Mouse (Mus musculus): ENCODE measurements around the gene As3mt. TPM values are rescaled to one million over a fixed set of nuclear protein-coding genes. Genes with fewer than 3 reads are reported as not detected.

The As3mt gene
- total and polyA plus RNA-seq, 3 experiments = 30.7 to 52.1 (median 43.3) TPM

DNA sequence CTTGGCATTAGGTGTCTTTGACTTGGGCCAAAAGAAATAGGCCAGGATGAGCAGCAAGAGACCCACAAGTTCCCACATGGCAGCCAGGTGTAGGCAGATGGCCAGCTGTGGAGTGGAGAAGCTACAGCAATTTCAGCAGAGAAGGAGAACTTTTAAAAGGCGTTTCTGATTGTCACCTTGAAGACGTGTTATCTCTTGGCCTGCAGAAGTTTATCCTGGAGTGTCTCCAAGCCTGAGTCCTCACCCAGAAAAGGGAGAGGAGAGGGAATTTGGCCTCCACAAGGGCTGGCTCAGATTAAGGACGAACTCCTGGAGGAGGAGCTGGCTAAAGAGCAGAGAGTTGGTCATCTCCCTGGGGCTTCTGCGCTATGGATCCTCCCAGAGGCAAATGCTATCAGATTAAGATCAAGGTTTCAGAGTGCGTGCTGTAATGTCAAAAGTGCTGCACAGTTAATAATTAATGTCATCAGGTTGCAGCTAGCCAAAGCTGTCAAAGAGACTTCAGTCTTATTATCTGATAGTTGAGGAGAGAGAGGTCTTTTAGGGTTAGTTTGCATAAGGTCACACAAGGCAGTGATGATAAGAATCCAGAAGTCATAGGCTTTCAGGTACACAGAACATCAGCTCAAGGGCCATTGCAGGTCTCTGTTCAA is 34.4 kb upstream of the As3mt start, which contains the start of gene Cyp17a1:
Gene Cyp17a1, minus strand, starts transcription at position 407 of the 653 bp plus-strand sequence.
- Histone ChIP-seq H3K9me3 (replicated peaks; ENCODE audit: low read length) (no peaks in the 10 kb centered on the region), H3K36me3 (replicated peaks in 1 of 2; ENCODE audit: control insufficient read depth in 1 of 2, insufficient read depth in 1 of 2, low read length in 1 of 2) (no peaks in the 10 kb centered on the region), H3K4me3 (replicated peaks in 1 of 3; ENCODE audit: low read depth in 2 of 3, low read length in 2 of 3, poor library complexity in 1 of 3) (no peak within 1 kb of the TSS), H3K27ac (ENCODE audit: insufficient read depth, low read depth) (no peak within 1 kb of the TSS), H3K79me2 (replicated peaks; ENCODE audit: control insufficient read depth, extremely low read depth, insufficient read depth, poor library complexity, severe bottlenecking) (no peaks in the 10 kb centered on the region), H3K9ac (ENCODE audit: insufficient read depth, low read depth) (no peak within 1 kb of the TSS), H3K4me1 (ENCODE audit: control insufficient read depth in 1 of 2, insufficient read depth in 2 of 2) (no peaks in the 10 kb centered on the region), H3K27me3 (replicated peaks) (no peaks in the 10 kb centered on the region), H3K4me2 (ENCODE audit: insufficient read depth, low read depth, poor library complexity, severe bottlenecking) (no peak within 1 kb of the TSS)
- TF ChIP-seq TCF12 (IDR thresholded peaks at IDR 0.05; ENCODE audit: low read depth, low read length) (no peak), CHD2 (IDR thresholded peaks at IDR 0.05; ENCODE audit: low read length) (no peak), MAZ (IDR thresholded peaks at IDR 0.05; ENCODE audit: low read depth, low read length) (no peak), KAT2A (IDR thresholded peaks at IDR 0.05; ENCODE audit: insufficient replicate concordance, low read length) (no peak), MAX (IDR thresholded peaks at IDR 0.05; ENCODE audit: low read length) (no peak), BHLHE40 (IDR thresholded peaks at IDR 0.05; ENCODE audit: low read depth, low read length) (no peak), E2F4 (IDR thresholded peaks at IDR 0.05; ENCODE audit: insufficient replicate concordance, low read depth, low read length) (no peak), RAD21 (IDR thresholded peaks at IDR 0.05; ENCODE audit: low read depth, low read length) (no peak), GABPA (IDR thresholded peaks at IDR 0.05; ENCODE audit: insufficient replicate concordance, low read depth, low read length) (no peak), USF1 (IDR thresholded peaks at IDR 0.05; ENCODE audit: low read depth, low read length) (no peak), ELF1 (IDR thresholded peaks at IDR 0.05; ENCODE audit: low read depth, low read length) (no peak), SIN3A (IDR thresholded peaks at IDR 0.05; ENCODE audit: low read length) (no peak), MYC (IDR thresholded peaks at IDR 0.05; ENCODE audit: low read depth, low read length) (no peak)
- in situ Hi-C loops (cut with MboI; ENCODE audit: low pct_ligation_motif_present, low pct_unique_long_range_greater_than_20kb, low sequenced_read_pairs) = loop anchor here (5.0 to 10.0 kb wide), 3 partner anchors 69 to 322 kb away; no protein-coding TSS in a partner anchor
- no peak for DNase-seq (ENCODE audit: extremely low read depth)
- dilution Hi-C loops (cut with MboI; ENCODE audit: extremely low pct_ligation_motif_present, extremely low pct_unique_long_range_greater_than_20kb, low sequenced_read_pairs) = no loop called here

DNA sequence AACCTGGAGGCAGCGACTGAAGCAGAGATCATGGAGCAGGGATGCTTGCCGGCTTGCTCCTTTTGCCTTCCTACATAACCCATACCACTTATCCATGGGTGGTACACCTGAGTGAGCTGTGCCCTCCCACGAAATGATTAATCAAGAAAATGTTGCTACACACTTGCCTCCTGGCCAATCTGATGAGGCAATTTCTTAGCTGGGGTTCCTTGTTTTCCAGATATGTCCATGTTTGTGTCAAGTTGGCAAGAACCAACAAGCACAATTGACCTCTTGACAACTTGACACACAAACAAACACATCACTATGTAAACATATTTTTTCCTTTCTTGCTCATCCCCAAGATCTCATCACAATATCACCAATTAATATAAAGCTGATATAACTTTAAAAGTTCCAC is 31.6 kb upstream of the As3mt start:
- TF ChIP-seq RCOR1 (conservative IDR thresholded peaks at IDR 0.05; ENCODE audit: low read depth, low read length) (no peak), POLR2AphosphoS2 (IDR thresholded peaks at IDR 0.05; ENCODE audit: low read depth, low read length) (no peak)
- no peak for DNase-seq (ENCODE audit: extremely low read depth)

More for the DNA sequence above, 31.6 kb upstream of the As3mt start:
- Histone ChIP-seq H3K27ac (ENCODE audit: insufficient read depth, low read depth) (no peak overlapping the region), H3K4me3 (replicated peaks in 1 of 3; ENCODE audit: low read depth in 2 of 3, low read length in 2 of 3, poor library complexity in 1 of 3) (no peak overlapping the region), H3K4me2 (ENCODE audit: insufficient read depth, low read depth, poor library complexity, severe bottlenecking) (no peak overlapping the region), H3K4me1 (ENCODE audit: control insufficient read depth in 1 of 2, insufficient read depth in 2 of 2) (peaks cover 0 to 4% of the 10 kb centered on the region in 2 experiments; a peak in 1 of 4 replicates), H3K9ac (ENCODE audit: insufficient read depth, low read depth) (no peak overlapping the region), H3K9me3 (replicated peaks; ENCODE audit: low read length) (no peaks in the 10 kb centered on the region), H3K79me2 (replicated peaks; ENCODE audit: control insufficient read depth, extremely low read depth, insufficient read depth, poor library complexity, severe bottlenecking) (no peaks in the 10 kb centered on the region), H3K27me3 (replicated peaks) (peaks cover 1% of the 10 kb centered on the region), H3K36me3 (replicated peaks in 1 of 2; ENCODE audit: control insufficient read depth in 1 of 2, insufficient read depth in 1 of 2, low read length in 1 of 2) (no peaks in the 10 kb centered on the region)
- dilution Hi-C loops (cut with MboI; ENCODE audit: extremely low pct_ligation_motif_present, extremely low pct_unique_long_range_greater_than_20kb, low sequenced_read_pairs) = no loop called here
- in situ Hi-C loops (cut with MboI; ENCODE audit: low pct_ligation_motif_present, low pct_unique_long_range_greater_than_20kb, low sequenced_read_pairs) = loop anchor here (10.0 kb wide), 2 partner anchors 199 to 319 kb away; no protein-coding TSS in a partner anchor
